Mouse (Mus musculus): ENCODE data around the gene Cox7a2l.
A peak's percentile ranks its signal among the peaks of the same experiment; 100 is the strongest.

The Cox7a2l gene

DNA sequence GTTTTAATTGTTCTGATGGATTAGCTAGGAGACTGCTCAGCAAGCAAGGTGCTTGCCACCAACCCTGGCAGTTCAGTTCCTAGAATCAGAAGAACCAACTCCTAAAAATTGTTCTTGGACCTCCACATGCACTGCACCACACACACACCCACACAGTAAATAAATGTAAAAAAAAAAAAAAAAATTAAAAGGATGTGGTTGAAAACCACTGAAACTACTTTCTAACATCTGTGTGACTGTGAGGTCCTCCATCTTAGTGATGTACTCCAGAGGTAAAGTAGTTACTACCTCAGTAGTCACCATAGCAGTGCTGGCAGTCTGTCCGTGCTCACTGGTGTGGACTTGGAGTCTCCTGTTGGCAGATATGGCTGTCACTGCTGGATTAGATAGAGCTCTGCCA is 59.9 kb downstream of the Cox7a2l start:
- DNase-seq (ENCODE audit: low read depth in 2 of 2, low spot score in 2 of 2) = peak in 1 of 2 experiments; percentile 28

DNA sequence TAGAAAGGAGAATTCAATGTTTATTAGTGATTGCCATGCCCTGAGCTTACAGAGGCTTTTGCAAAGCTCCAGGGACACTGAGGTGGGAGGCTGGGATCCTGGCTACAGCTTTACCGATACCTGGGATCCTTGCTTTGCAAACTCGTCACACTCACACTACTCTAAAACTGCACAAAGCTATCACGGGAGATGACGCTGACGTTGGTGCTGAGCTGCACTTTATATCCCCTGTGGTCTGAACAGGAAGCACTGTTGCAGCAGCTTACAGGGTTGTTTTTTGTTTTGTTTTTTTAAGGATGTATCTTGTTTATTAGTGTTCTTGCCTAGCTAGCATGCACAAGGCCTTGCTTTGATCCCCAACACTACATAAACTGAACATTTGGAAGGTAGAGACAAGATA is 63.5 kb downstream of the Cox7a2l start:
- peak; percentile 14 to 45 for DNase-seq (ENCODE audit: low read depth in 2 of 2, low spot score in 2 of 2)

DNA sequence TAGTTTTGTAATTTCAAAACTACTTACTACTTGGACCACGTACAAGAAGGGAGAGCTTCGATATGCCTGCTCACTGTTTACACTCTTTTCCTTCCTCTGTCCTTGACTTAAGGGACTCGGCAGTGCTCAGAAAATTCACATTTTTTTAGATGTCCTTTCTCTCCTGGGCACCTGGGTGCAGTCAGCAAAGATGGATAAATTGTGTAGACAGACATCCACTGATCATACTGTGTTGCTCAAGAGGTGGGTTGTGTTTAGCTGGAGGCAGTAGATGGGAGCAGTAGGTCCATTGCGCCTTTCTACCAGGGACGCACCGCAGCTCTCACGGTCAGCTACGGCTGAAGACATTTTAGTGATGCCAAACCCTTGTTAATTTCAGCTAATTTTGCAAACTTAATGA is 64.7 kb downstream of the Cox7a2l start:
- no peak for DNase-seq (ENCODE audit: low read depth in 2 of 2, low spot score in 2 of 2)
